Mouse (Mus musculus) hindbrain, postnatal 0 days (tissue): ENCODE measurements around the gene Calhm2. TPM values are rescaled to one million over a fixed set of nuclear protein-coding genes. Genes with fewer than 3 reads are reported as not detected.

Source experiments
- ATAC-seq: fragments of 200-750 bp; cut with Nextera tagmentation; 2 replicates; pipeline ENCODE4 v1.8.0; 2017; ENCODE audit warnings: mild to moderate bottlenecking, moderate TSS enrichment, moderate library complexity
- DNase-seq: peaks from one replicate; pipeline ENCODE4 v3.0.0-alpha.2; 2015; ENCODE audit warnings: low spot score
- H3K27ac ChIP-seq: fragments of 300-500 bp; sonication (generic); 2 replicates; pipeline ENCODE4 v1.5.1; 2014; ENCODE audit warnings: mild to moderate bottlenecking
- H3K27me3 ChIP-seq: fragments of 300-500 bp; sonication (generic); 2 replicates; pipeline ENCODE4 v1.6.1; 2014; ENCODE audit warnings: low read length, mixed read lengths; ENCODE audit not compliant: insufficient read depth
- H3K36me3 ChIP-seq: fragments of 300-500 bp; sonication (generic); 2 replicates; pipeline ENCODE4 v1.6.1; 2014; ENCODE audit warnings: low read length, mixed read lengths; ENCODE audit not compliant: insufficient read depth
- H3K4me1 ChIP-seq: fragments of 300-500 bp; sonication (generic); 2 replicates; pipeline ENCODE4 v1.6.1; 2014; ENCODE audit warnings: antibody characterized with exemption, low read length, mixed read lengths; ENCODE audit not compliant: insufficient read depth
- H3K4me2 ChIP-seq: fragments of 300-500 bp; sonication (generic); 2 replicates; pipeline ENCODE4 v1.6.1; 2014; ENCODE audit warnings: low read depth, mild to moderate bottlenecking, low read length, moderate library complexity, mixed read lengths
- H3K4me3 ChIP-seq: fragments of 300-500 bp; sonication (generic); 2 replicates; pipeline ENCODE4 v1.5.1; 2014; ENCODE audit warnings: low read length
- H3K9ac ChIP-seq: fragments of 300-500 bp; sonication (generic); replicated peaks from 2 replicates; pipeline ENCODE4 v1.6.1; 2014; ENCODE audit warnings: mild to moderate bottlenecking, low read length, moderate library complexity, mixed read lengths
- H3K9me3 ChIP-seq: fragments of 300-500 bp; sonication (generic); 2 replicates; pipeline ENCODE4 v1.6.1; 2016; ENCODE audit warnings: low read length, mixed read lengths
- CTCF ChIP-seq: IDR thresholded peaks from 2 replicates; pipeline ENCODE4 v1.5.1; 2016; ENCODE audit warnings: antibody characterized with exemption, control low read depth, low read depth
- WGBS: fragments of 180-500 bp; shearing (Covaris S2); extraction: QIAGEN DNeasy Blood & Tissue Kit; methylation state at CpG from one replicate; pipeline ENCODE4 v1.1.7; 2014; 5-methylcytosine and 5-hydroxymethylcytosine counted together
- polyA plus RNA-seq: library from polyadenylated mRNA; unstranded; fragments of >200 nt; fragmentation: Nextera tagmentation; extraction: Ambion mirVana; gene quantifications from 2 replicates; pipeline ENCODE4 v1.2.1, GENCODE M21; 2015
- total RNA-seq: library from RNA; depleted of rRNA; stranded (reverse); fragments of >200 nt; gene quantifications from 2 replicates; pipeline ENCODE4 v1.2.3, GENCODE M21; 2014; rRNA removed

Calhm2 gene
- total RNA-seq, result 0.86 and 3.1 TPM in 2 replicates
- 0.85 and 1.0 TPM in 2 replicates for polyA plus RNA-seq

- DNase-seq (peak; percentile 46), ATAC-seq (peak; percentile 58)
- Histone ChIP-seq H3K9me3 (no peaks in the 10 kb centered on the region), H3K4me1 (peaks cover 9% of the 10 kb centered on the region), H3K27me3 (no peaks in the 10 kb centered on the region), H3K9ac (peak within 1 kb of the TSS; percentile 46; the same call in 1 of the 2 replicates), H3K36me3 (no peaks in the 10 kb centered on the region), H3K4me2 (peak within 1 kb of the TSS; percentile 60), H3K4me3 (peak within 1 kb of the TSS; percentile 31), H3K27ac (peak within 1 kb of the TSS; percentile 29; the same call in 1 of the 2 replicates)
- no peak for TF ChIP-seq CTCF
- WGBS, result 10% methylated on average over 28 of the region's 28 CpGs
Observed at GRCm38 (mm10) chr19:47137771-47138421, at the start of gene Calhm2. Calhm2 (minus strand) TSS chr19:47138294.

- no peaks in the 10 kb centered on the region for H3K36me3 ChIP-seq
- no peak for TF ChIP-seq CTCF
- WGBS, result 39% methylated on average over 15 of the region's 15 CpGs
- ATAC-seq (no peak), DNase-seq (peak; percentile 18)
- H3K4me3 ChIP-seq, result no peak overlapping the region
- no peaks in the 10 kb centered on the region for H3K9me3 ChIP-seq
- H3K27me3 ChIP-seq, result no peaks in the 10 kb centered on the region
- H3K9ac ChIP-seq, result no peak overlapping the region
- H3K27ac ChIP-seq, result no peak overlapping the region
- H3K4me2 ChIP-seq, result no peak overlapping the region
- H3K4me1 ChIP-seq, result no peaks in the 10 kb centered on the region; the same call in 1 of the 2 replicates
Observed at GRCm38 (mm10) chr19:47186514-47187275, 48.6 kb upstream of the Calhm2 start.

- no peak for DNase-seq
- Histone ChIP-seq H3K36me3 (no peaks in the 10 kb centered on the region), H3K27me3 (0 out of 2 replicates have a peak, but pooled peaks cover 4% of the 10 kb centered on the region), H3K9me3 (no peaks in the 10 kb centered on the region), H3K9ac (no peak overlapping the region), H3K4me1 (peaks cover 5% of the 10 kb centered on the region; the same call in 1 of the 2 replicates), H3K4me2 (no peak overlapping the region), H3K27ac (no peak overlapping the region), H3K4me3 (no peak overlapping the region)
- TF ChIP-seq CTCF, result no peak
- 62% methylated on average over 4 of the region's 4 CpGs for WGBS
- ATAC-seq, result no peak
Observed at GRCm38 (mm10) chr19:47184736-47185135, 46.6 kb upstream of the Calhm2 start.

- 67% methylated on average over 8 of the region's 8 CpGs for WGBS
- TF ChIP-seq CTCF, result no peak
- no peak for ATAC-seq
Observed at GRCm38 (mm10) chr19:47184221-47184620, 46.1 kb upstream of the Calhm2 start.

GRCm38 (mm10) chr19:47180011-47180410 lies 41.9 kb upstream of the Calhm2 start:
- H3K4me1 ChIP-seq, result peaks cover 5% of the 10 kb centered on the region; the same call in 1 of the 2 replicates
- no peak overlapping the region for H3K27ac ChIP-seq
- no peak for ATAC-seq
- TF ChIP-seq CTCF, result no peak
- WGBS, result 11% methylated on average over 8 of the region's 8 CpGs
- no peak for DNase-seq
- peak overlapping the region; percentile 75 for H3K4me3 ChIP-seq
- H3K27me3 ChIP-seq, result 0 out of 2 replicates have a peak, but pooled peaks cover 4% of the 10 kb centered on the region
- no peaks in the 10 kb centered on the region for H3K36me3 ChIP-seq
- H3K4me2 ChIP-seq, result peak overlapping the region; percentile 91
- H3K9ac ChIP-seq, result 0 out of 2 replicates have a peak overlapping the region, but pooled peaks have one; percentile 81
- no peaks in the 10 kb centered on the region for H3K9me3 ChIP-seq

More at GRCm38 (mm10) chr19:47184221-47184620, 46.1 kb upstream of the Calhm2 start:
- Histone ChIP-seq H3K27me3 (0 out of 2 replicates have a peak, but pooled peaks cover 4% of the 10 kb centered on the region), H3K4me1 (peaks cover 5% of the 10 kb centered on the region; the same call in 1 of the 2 replicates), H3K9me3 (no peaks in the 10 kb centered on the region), H3K9ac (no peak overlapping the region), H3K36me3 (no peaks in the 10 kb centered on the region), H3K4me2 (no peak overlapping the region), H3K4me3 (no peak overlapping the region), H3K27ac (no peak overlapping the region)
- no peak for DNase-seq

GRCm38 (mm10) chr19:47179272-47179809 lies 41.2 kb upstream of the Calhm2 start:
- ATAC-seq, result peak; percentile 28
- Histone ChIP-seq H3K4me3 (peak overlapping the region; percentile 75), H3K27ac (peak overlapping the region; percentile 78), H3K4me2 (peak overlapping the region; percentile 91), H3K9ac (peak overlapping the region; percentile 81), H3K27me3 (0 out of 2 replicates have a peak, but pooled peaks cover 4% of the 10 kb centered on the region), H3K4me1 (peaks cover 5% of the 10 kb centered on the region; the same call in 1 of the 2 replicates), H3K9me3 (no peaks in the 10 kb centered on the region), H3K36me3 (no peaks in the 10 kb centered on the region)
- no peak for TF ChIP-seq CTCF
- peak; percentile 57 for DNase-seq
- 1% methylated on average over 38 of the region's 42 CpGs for WGBS
